Mouse (Mus musculus) stomach, embryonic 15.5 days (tissue): ENCODE measurements around the gene Zfp593. TPM values are rescaled to one million over a fixed set of nuclear protein-coding genes. Genes with fewer than 3 reads are reported as not detected.

ENCODE experiments used
- ATAC-seq: fragments of 200-750 bp; cut with Nextera tagmentation; 2 replicates; pipeline ENCODE4 v1.8.0; 2017; ENCODE audit warnings: low read depth, moderate number of reproducible peaks, moderate TSS enrichment; ENCODE audit not compliant: insufficient read depth, low FRiP score
- H3K27ac ChIP-seq: fragments of 300-500 bp; sonication (generic); 2 replicates; pipeline ENCODE4 v1.5.1; 2015; ENCODE audit warnings: mild to moderate bottlenecking, inconsistent platforms
- H3K27me3 ChIP-seq: fragments of 300-500 bp; sonication (generic); replicated peaks from 2 replicates; pipeline ENCODE4 v1.6.1; 2015; ENCODE audit warnings: inconsistent platforms
- H3K36me3 ChIP-seq: fragments of 300-500 bp; sonication (generic); 2 replicates; pipeline ENCODE4 v1.6.1; 2015; ENCODE audit warnings: inconsistent platforms
- H3K4me1 ChIP-seq: fragments of 300-500 bp; sonication (generic); 2 replicates; pipeline ENCODE4 v1.6.1; 2015; ENCODE audit warnings: inconsistent platforms
- H3K4me2 ChIP-seq: fragments of 300-500 bp; sonication (generic); 2 replicates; pipeline ENCODE4 v1.6.1; 2015; ENCODE audit warnings: mild to moderate bottlenecking, inconsistent platforms
- H3K4me3 ChIP-seq: fragments of 300-500 bp; sonication (generic); replicated peaks from 2 replicates; pipeline ENCODE4 v1.5.1; 2015; ENCODE audit warnings: inconsistent platforms
- H3K9ac ChIP-seq: fragments of 300-500 bp; sonication (generic); 2 replicates; pipeline ENCODE4 v1.6.1; 2015; ENCODE audit warnings: inconsistent platforms
- H3K9me3 ChIP-seq: fragments of 300-500 bp; sonication (generic); 2 replicates; pipeline ENCODE4 v1.6.1; 2016; ENCODE audit warnings: inconsistent platforms
- WGBS: fragments of 180-500 bp; shearing (Covaris S2); methylation state at CpG from one replicate; pipeline ENCODE4 v1.1.7; 2015; 5-methylcytosine and 5-hydroxymethylcytosine counted together
- polyA plus RNA-seq: library from polyadenylated mRNA; unstranded; fragments of >200 nt; fragmentation: Nextera tagmentation; extraction: Ambion mirVana; gene quantifications from 2 replicates; pipeline ENCODE4 v1.2.1, GENCODE M21; 2015

Gene Zfp593
- polyA plus RNA-seq, 1 experiment from 2014 or later: 15.1 TPM

- Histone ChIP-seq H3K9me3 (no peaks in the 10 kb centered on the region), H3K4me2 (peak within 1 kb of the TSS; percentile 43), H3K4me3 (peak within 1 kb of the TSS; percentile 47), H3K36me3 (no peaks in the 10 kb centered on the region), H3K27me3 (peaks cover 40% of the 10 kb centered on the region), H3K27ac (0 out of 2 replicates have a peak within 1 kb of the TSS, but pooled peaks have one; percentile 1), H3K9ac (no peak within 1 kb of the TSS; the same call in 1 of the 2 replicates), H3K4me1 (peaks cover 51% of the 10 kb centered on the region)
- ATAC-seq: no peak
- WGBS: 3% methylated on average over 13 of the region's 13 CpGs
Measured at GRCm38 (mm10) chr4:134253722-134254324, 8.4 kb upstream of the Zfp593 start, which contains the start of gene Grrp1. Grrp1 (minus strand) TSS chr4:134254106.

DNA sequence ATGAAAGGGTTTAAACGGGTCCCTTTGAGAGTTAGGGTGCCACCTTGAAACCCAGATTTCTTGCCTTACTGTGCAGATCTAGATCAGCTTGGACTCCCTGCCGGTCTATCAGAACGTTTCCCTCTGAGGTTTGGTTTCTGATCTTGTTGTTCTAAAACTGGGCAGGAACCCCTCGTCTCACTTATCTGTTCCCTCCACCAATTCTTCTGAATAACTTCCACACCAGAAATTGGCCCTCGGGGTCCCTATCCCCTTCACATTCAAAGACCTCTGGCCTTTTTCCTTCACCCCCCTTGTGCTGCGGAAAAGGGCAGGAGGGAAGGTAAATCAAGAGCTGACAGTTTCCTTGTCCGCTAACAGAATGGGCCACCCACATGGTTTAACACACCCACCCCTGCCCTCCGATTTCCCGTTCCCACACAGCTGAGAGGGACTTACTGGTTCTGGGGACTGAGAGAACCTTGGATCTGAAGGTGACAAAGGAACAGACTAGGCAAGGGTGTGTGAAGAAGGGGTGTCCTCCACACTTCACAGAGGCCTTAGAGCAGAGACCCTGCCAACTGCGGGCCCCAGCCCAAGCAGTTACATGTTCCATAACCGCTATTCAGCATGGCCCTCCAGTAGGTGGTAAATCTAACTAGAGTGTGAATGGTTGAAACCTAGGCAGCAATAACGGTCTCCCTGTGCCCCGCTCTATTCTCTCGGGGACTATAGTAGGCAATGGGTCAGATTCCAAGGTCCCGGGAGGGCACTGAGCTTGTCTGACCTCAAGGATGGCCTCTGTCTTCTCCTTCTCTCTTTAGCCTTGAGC is 7.7 kb upstream of the Zfp593 start:
- Histone ChIP-seq H3K27ac (0 out of 2 replicates have a peak overlapping the region, but pooled peaks have one; percentile 1), H3K9ac (no peak overlapping the region; the same call in 1 of the 2 replicates), H3K36me3 (no peaks in the 10 kb centered on the region), H3K4me1 (peaks cover 51% of the 10 kb centered on the region), H3K27me3 (peaks cover 44% of the 10 kb centered on the region), H3K4me3 (peak overlapping the region; percentile 47), H3K9me3 (no peaks in the 10 kb centered on the region), H3K4me2 (peak overlapping the region; percentile 43)
- no peak for ATAC-seq
- 28% methylated on average over 15 of the region's 15 CpGs for WGBS

DNA sequence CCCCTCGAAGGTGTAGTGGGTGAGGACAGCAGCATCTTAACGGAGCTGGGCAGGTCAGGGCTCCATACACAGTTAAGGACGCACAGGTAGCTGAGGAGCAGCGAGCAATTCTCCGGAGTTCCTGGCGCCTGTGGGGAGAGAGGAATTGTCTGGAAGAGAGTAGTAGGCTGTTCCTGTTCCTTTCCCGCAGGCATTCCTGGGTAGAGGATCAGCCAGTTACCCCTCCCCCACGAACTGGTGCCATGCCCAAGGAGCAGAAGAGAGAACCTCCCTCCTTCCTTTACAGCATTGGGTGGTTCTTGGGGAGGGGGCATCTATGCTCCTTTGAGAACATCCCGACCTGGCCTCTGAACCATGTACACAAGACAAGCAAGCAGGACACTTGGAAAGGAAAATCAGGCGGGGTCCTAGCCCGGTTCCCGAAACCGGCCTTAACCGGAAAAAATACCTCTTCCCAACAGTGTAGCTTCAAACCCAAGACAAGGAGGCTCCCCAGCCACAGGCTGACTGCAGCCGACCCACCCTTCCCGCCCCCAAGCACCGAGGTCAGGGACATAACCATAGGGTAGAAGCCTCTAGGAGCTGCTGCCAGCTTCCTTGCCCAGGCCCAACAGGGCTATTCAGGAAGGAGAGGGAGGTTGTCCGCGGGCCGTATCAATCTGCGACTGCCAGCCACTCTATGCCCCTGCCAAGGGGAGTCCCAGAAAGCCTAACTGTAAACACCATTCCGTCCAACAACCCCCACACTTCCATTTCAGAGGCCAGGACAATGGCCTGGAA is 6.9 kb upstream of the Zfp593 start:
- no peak overlapping the region for H3K27ac ChIP-seq
- H3K4me1 ChIP-seq: peaks cover 51% of the 10 kb centered on the region

DNA sequence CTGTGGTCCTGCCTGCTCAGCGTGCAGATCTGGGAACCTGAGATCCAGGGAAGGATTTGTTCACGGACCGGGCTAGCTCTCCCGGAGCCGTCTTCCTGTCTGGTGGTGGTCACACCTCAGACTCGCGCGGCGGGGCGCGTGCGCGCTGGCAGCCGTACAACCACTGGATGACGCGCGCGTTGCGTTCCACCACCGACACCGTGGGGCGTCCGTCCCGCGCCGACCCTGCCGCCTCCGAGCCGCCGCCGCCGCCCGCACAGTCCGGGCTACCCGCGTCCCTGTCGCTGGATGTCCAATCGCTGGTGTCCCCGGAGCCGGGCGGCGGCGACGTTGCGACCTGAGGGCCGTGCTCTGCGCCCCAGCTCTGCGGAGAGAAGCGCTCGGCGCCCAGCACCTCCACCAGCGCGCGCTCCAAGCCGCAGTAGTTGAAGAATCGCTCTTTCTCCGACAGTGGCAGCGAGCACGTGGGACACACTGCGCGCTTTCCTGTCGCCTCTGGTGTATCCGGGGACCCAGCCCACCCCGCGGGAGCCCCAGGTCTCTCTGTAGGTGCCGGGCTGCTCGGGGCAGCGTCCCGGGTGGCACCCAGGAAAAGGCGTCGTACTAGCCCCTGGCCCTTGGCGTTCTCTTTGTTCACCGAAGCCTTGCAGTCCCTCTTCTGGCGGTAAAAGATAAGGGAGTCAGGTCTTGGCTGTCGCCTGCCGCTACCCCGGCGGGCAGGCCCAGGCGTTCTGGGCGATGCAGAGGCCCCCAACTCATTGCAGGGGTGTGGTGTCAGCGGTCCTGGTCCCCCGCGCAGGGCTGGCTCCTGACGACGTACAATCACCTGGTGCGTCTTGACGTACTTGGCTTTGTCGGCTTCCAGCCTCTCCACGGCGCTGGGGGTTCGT is 6.1 kb upstream of the Zfp593 start:
- Histone ChIP-seq H3K9me3 (no peaks in the 10 kb centered on the region), H3K4me3 (peak overlapping the region; percentile 47), H3K27ac (no peak overlapping the region), H3K36me3 (no peaks in the 10 kb centered on the region), H3K9ac (peak overlapping the region; percentile 40; the same call in 1 of the 2 replicates), H3K4me1 (peaks cover 46% of the 10 kb centered on the region), H3K27me3 (peaks cover 55% of the 10 kb centered on the region), H3K4me2 (peak overlapping the region; percentile 96)
- ATAC-seq: no peak
- 2% methylated on average over 91 of the region's 91 CpGs for WGBS

More for the DNA sequence above, 6.9 kb upstream of the Zfp593 start:
- 20% methylated on average over 22 of the region's 22 CpGs for WGBS
- no peaks in the 10 kb centered on the region for H3K36me3 ChIP-seq
- H3K4me3 ChIP-seq: peak overlapping the region; percentile 47
- H3K4me2 ChIP-seq: peak overlapping the region; percentile 96
- no peaks in the 10 kb centered on the region for H3K9me3 ChIP-seq
- H3K9ac ChIP-seq: no peak overlapping the region
- ATAC-seq: no peak
- peaks cover 49% of the 10 kb centered on the region for H3K27me3 ChIP-seq

- ATAC-seq: no peak
- H3K36me3 ChIP-seq: no peaks in the 10 kb centered on the region
- H3K4me2 ChIP-seq: peak overlapping the region; percentile 96
- no peak overlapping the region for H3K27ac ChIP-seq
- H3K9me3 ChIP-seq: no peaks in the 10 kb centered on the region
- H3K4me1 ChIP-seq: peaks cover 42% of the 10 kb centered on the region
- peak overlapping the region; percentile 47 for H3K4me3 ChIP-seq
- H3K9ac ChIP-seq: peak overlapping the region; percentile 40; the same call in 1 of the 2 replicates
- H3K27me3 ChIP-seq: peaks cover 55% of the 10 kb centered on the region
- 25% methylated on average over 10 of the region's 10 CpGs for WGBS
Measured at GRCm38 (mm10) chr4:134250930-134251240, 5.5 kb upstream of the Zfp593 start.

DNA sequence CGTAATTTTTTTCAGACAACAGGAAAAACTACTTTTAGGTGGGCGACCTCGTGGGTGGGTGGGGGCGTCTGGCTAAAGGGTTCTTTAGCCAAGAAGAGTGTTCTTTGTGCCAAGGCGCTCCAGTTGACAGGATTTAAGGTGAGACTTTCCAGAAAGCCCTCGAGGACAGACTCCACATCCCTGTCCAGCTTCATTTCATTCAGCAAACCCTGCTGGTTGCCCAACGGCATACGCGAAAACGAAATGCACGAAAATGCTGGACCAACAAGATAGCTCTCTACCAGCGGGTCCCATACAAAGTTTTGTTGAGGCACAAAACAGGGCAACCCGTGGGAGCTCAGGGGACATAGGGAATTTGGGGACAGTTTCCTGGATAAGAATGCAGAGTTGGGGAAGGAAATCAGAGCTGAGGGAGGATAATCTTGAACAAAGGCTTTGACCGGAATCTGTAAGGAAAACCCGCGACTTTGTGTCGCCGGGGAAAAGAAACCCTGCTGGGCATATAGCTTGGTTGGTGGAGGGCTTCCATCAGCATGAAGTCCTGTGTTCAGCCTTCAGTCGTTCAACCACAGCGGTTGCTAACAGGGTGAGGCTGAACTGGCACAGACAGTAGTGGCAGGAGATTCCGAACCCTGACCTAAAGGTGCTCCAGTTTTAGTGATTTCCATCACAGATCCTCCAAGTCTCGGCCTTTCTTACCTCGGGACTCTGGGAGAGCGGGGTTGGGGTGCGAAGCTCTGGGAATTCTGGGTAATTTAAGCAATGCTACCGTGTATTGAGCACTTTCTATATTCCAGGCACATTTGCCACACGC is 4.9 kb upstream of the Zfp593 start:
- Histone ChIP-seq H3K27me3 (peaks cover 55% of the 10 kb centered on the region), H3K4me1 (peaks cover 42% of the 10 kb centered on the region), H3K36me3 (no peaks in the 10 kb centered on the region), H3K9me3 (no peaks in the 10 kb centered on the region), H3K4me2 (peak overlapping the region; percentile 96), H3K4me3 (peak overlapping the region; percentile 42), H3K27ac (no peak overlapping the region), H3K9ac (peak overlapping the region; percentile 40; the same call in 1 of the 2 replicates)
- 20% methylated on average over 27 of the region's 27 CpGs for WGBS
- ATAC-seq: no peak

- Histone ChIP-seq H3K4me1 (peaks cover 46% of the 10 kb centered on the region), H3K27ac (no peak overlapping the region), H3K9ac (0 out of 2 replicates have a peak overlapping the region, but pooled peaks have one; percentile 29), H3K36me3 (no peaks in the 10 kb centered on the region), H3K4me3 (peak overlapping the region; percentile 42), H3K9me3 (no peaks in the 10 kb centered on the region), H3K27me3 (peaks cover 55% of the 10 kb centered on the region), H3K4me2 (peak overlapping the region; percentile 96)
- WGBS: 2% methylated on average over 30 of the region's 30 CpGs
- ATAC-seq: peak; percentile 20; the same call in 1 of the 2 replicates
Measured at GRCm38 (mm10) chr4:134249651-134250050, 4.3 kb upstream of the Zfp593 start.

DNA sequence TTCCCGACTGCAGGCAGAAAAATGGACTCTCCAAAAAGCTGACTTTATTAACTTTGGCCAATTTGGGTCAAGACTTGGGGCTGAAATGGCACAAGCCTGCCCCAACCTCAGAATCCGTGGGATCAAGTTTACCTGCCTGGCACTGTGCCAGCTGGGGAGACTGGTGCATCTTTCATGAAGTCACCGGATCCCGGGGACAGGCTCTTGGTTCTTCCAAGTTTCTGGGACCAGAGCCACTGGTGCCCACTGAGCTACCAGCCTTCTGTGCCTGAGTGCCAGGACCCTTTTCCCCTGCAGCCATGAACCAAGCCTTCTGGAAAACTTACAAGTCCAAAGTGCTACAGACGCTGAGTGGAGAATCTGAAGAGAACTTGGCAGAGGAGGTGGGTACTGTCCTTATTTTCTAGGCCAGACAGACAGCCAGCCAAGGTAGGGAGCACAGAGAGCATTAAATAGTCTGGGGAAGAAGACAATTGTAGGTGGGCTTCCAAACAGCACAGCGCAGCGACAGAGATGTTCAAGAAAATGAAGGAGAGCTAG is 1.4 kb upstream of the Zfp593 start, which contains the start of gene Gm30191:
Gene Gm30191 (plus strand): TSS at position 217 of the 540 bp plus-strand sequence.
- 70% methylated on average over 7 of the region's 7 CpGs for WGBS
- no peak within 1 kb of the TSS for H3K9ac ChIP-seq

GRCm38 (mm10) chr4:134246256-134246655 is 864 bp upstream of the Zfp593 start:
- Histone ChIP-seq H3K36me3 (no peaks in the 10 kb centered on the region), H3K27me3 (peaks cover 31% of the 10 kb centered on the region), H3K4me2 (no peak overlapping the region), H3K4me1 (peaks cover 32% of the 10 kb centered on the region), H3K4me3 (no peak overlapping the region), H3K27ac (no peak overlapping the region), H3K9me3 (no peaks in the 10 kb centered on the region), H3K9ac (no peak overlapping the region)
- 48% methylated on average over 4 of the region's 4 CpGs for WGBS
- ATAC-seq: no peak

More for the DNA sequence above, 1.4 kb upstream of the Zfp593 start, which contains the start of gene Gm30191:
- Histone ChIP-seq H3K4me3 (no peak within 1 kb of the TSS; the same call in 1 of the 2 replicates), H3K4me2 (peak within 1 kb of the TSS; percentile 93), H3K9me3 (no peaks in the 10 kb centered on the region), H3K36me3 (no peaks in the 10 kb centered on the region), H3K27me3 (peaks cover 37% of the 10 kb centered on the region), H3K4me1 (peaks cover 37% of the 10 kb centered on the region), H3K27ac (no peak within 1 kb of the TSS)
- no peak for ATAC-seq
